Mouse (Mus musculus) adrenal gland (tissue): Measurements from ENCODE around the gene Ssr1.

Experiments used
- intact Hi-C: fragments of 180-260 bp; cut with DNase I; formaldehyde crosslinking; loops from one replicate; pipeline ENCODE4 v1.15.1; 2025
- long read RNA-seq, 2 experiments: library from polyadenylated mRNA; unstranded; transcript quantifications; one replicate each; pipeline ENCODE4 v2.0.0; 2020; ENCODE audit warnings: borderline replicate concordance in 1 of 2; ENCODE audit not compliant: insufficient replicate concordance in 1 of 2

Gene Ssr1
- long read RNA-seq, experiment 1, full-length matches to known transcripts: 53 of 127 reads
- long read RNA-seq, experiment 1, partial matches to known transcripts: 4 of 127 reads
- long read RNA-seq, experiment 1, other reads (novel, unspliced or antisense): 70 of 127 reads
- long read RNA-seq, experiment 2, full-length matches to known transcripts: 50 of 90 reads
- long read RNA-seq, experiment 2, partial matches to known transcripts: 2 of 90 reads
- long read RNA-seq, experiment 2, other reads (novel, unspliced or antisense): 38 of 90 reads

DNA sequence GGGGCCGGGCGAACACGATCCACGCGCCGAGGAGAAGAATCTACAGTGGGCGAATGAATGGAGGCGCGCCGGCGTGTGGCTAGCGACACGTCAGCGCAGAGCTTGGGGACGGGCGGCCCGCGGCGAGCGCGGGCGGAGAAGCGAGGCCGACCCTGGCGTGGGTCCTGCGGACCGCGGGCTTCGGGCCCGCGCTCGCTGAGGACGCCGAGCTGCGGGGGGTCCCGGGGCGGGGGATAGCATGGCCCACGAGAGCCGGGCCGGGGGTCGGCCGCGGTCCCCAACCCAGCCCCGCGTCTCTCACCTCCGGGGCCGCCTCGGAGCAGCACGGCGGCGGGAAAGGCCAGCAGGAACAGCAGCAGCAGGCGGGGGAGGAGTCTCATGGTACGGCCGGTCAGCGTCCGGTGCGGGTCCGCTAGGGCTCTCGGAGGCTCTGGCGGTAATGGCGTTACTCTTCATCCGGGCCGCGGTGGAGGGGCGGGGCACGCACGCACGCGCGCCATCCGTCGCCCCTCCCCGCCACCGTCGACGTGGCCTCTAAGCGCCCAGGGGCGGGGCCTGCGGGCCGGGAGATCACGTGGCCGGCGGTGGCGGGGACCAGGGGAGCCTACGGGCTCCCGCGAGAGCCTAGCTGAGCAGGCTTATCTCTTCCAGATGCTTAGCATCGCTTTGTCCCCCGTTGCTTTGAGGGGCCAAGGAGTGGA is at the start of gene Ssr1:
Ssr1 (minus strand) TSS at position 514 of the 701 bp plus-strand sequence.
- intact Hi-C loops: loop anchor here (2.0 kb wide), 1 partner anchor 43 kb away; the partner anchor contains the start of genes Cage1 and Riok1

- intact Hi-C loops: loop anchor here (2.0 to 10.0 kb wide), 3 partner anchors 43 to 603 kb away; partner anchors contain the start of gene Ssr1
Measured at GRCm38 (mm10) chr13:38037811-38038210, 43.8 kb upstream of the Ssr1 start.

- intact Hi-C loops: loop anchor here (2.0 to 10.0 kb wide), 3 partner anchors 42 to 602 kb away; partner anchors contain the start of gene Ssr1
Measured at GRCm38 (mm10) chr13:38037044-38037687, 43.1 kb upstream of the Ssr1 start, which contains the start of gene Cage1. Cage1 (minus strand) TSS chr13:38037069.

GRCm38 (mm10) chr13:38036343-38037043 is 42.5 kb upstream of the Ssr1 start, which contains the start of gene Riok1:
Riok1 (plus strand) TSS chr13:38036995.
- intact Hi-C loops: loop anchor here (2.0 to 10.0 kb wide), 3 partner anchors 42 to 602 kb away; partner anchors contain the start of gene Ssr1

GRCm38 (mm10) chr13:38028407-38028806 is 34.4 kb upstream of the Ssr1 start:
- intact Hi-C loops: no loop called here

- intact Hi-C loops: no loop called here
Measured at GRCm38 (mm10) chr13:38027618-38028248, 33.7 kb upstream of the Ssr1 start.

DNA sequence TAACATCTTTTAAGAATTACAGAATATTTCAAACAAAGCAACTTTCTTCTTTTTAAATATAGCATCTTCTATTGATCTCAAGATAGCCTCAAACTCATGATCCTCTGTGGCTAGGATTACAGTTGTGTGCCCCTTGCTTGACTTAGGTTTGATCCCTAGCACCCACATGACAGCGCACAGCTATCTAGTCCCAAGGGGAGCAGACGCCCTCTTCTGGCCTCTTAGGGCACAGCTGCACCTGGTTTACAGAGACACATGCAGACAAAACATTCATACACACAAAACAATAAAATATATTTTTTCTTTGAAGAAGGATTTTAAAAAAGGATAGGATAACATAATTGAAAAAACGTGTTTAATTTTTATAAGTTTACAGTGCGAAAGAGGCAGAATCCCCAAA is 31.9 kb upstream of the Ssr1 start:
- intact Hi-C loops: no loop called here

DNA sequence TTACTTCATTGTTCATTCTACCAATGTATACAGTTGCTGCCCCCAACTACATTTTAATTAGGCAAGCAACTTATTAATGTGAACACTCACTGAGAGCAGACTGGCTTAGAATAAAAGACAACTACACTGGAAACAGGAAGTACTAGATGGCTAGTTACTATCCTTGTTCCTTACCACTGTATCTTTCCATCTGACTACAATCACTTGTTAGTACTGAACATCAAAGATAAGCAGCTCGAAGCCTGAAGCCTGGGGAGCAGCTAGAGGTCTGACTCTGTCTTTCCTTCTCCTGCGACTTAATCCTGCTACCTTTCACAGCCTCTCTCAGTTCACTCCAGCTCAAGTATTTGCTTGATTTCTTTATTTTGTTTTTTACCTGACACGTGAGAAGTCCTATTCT is 24.8 kb upstream of the Ssr1 start:
- intact Hi-C loops: no loop called here

DNA sequence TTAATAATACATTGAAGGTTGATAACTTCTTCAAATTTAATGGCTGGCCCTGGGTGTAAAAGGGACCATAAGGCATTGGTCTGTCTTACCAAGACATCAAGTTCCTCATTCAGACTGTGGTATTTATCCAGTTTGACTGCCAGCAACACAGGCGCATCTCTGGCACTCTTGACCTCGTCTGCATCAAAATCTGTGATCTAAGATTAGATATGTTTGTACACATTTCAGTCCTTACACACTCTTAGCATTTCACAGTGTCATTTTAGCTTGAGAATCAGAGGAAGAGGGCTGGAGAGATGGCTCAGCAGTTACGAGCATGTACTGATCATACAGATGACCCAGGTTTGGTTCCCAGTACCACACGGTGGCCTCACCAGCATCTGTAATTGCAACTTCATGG is 21.6 kb upstream of the Ssr1 start:
- intact Hi-C loops: no loop called here

GRCm38 (mm10) chr13:38012436-38012835 is 18.4 kb upstream of the Ssr1 start:
- intact Hi-C loops: no loop called here

- intact Hi-C loops: no loop called here
Measured at GRCm38 (mm10) chr13:38010444-38010910, 16.5 kb upstream of the Ssr1 start.

DNA sequence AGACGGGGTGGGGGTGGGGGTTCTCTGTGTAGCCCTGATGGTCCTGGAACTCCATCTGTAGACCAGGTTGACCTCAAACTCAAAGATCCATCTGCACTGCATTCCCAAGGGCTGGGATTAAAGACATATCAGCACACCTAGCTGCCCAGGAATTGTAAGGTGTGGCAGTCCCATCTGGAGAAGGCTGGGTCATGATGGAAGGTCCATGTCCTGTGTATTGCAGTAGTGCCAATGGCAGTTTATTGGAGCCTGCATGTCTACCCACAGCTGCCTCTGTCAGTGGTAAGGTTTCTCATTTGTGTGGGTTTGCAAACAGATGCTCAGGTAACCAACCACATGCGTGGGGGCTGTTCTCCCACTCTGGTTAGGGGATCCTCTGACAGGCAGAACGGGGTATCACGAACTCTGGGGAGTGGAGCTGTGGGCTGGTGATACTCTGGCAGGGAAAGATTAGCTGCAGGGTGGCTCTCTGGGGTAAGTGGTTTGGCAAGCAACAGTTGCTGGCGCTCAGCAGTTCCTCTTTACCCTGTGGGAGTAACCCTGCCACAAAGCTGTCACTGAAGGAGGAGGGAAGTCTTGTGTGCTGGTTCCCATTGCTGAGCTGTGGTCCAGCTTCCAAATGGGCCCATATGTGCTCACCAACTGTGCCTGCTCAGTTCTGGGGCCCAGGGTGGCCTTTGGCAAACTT is 15.8 kb upstream of the Ssr1 start:
- intact Hi-C loops: no loop called here

DNA sequence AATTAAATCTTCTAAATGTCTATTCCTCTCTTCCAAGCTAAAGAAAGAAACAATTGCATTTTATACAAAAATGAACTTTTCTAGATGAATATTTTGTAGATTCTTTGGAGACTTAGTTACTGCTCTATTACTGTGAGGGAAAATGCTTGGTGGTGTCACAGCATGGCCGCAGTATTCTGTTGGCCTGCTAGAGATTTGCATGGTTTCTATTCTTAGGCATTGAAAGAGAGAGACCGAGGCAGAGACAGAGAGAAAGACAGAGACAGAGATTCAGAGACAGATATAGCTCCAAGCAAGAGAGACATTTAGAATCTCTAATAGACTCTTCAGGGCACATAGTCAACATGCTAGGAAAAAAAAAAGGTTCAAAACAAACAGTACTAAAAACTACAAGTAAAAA is 14.0 kb upstream of the Ssr1 start:
- intact Hi-C loops: no loop called here

DNA sequence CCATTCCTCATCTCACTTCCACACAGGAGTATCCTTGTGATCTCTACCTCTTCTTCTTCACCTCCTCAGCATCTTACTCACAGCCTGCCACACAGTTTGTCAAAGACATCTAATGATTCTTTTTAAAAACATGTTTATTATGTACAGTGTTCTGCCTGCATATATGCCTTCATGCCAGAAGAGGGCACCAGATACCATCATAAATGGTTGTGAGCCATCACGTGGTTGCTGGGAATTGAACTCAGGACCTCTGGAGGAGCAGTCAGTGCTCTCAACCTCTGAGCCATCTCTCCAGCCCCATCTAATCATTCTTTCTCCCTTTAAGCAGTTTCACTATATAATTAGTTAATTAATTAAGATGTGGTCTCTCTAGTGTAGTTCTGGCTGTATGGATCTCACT is 8.4 kb upstream of the Ssr1 start:
- intact Hi-C loops: no loop called here

DNA sequence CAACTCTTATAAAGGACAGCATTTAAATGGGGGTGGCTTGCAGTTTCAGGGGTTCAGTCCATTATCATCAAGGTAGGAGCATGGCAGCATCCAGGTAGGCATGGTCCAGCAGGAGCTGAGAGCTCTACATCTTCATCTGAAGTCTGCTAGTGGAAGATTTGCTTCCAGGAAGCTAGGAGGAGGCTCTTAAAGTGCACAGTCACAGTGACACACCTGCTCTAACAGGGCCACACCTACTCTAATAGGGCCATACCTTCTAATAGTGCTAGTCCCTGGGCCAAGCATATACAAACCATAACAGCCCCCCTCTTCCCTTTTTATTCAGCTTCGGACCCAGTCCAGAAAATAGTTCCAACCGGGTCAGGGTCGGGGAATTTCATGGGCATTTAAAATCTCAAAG is 5.7 kb upstream of the Ssr1 start:
- intact Hi-C loops: no loop called here

GRCm38 (mm10) chr13:37994405-37994749 is 360 bp upstream of the Ssr1 start:
- intact Hi-C loops: loop anchor here (2.0 kb wide), 1 partner anchor 42 kb away; the partner anchor contains the start of genes Cage1 and Riok1

DNA sequence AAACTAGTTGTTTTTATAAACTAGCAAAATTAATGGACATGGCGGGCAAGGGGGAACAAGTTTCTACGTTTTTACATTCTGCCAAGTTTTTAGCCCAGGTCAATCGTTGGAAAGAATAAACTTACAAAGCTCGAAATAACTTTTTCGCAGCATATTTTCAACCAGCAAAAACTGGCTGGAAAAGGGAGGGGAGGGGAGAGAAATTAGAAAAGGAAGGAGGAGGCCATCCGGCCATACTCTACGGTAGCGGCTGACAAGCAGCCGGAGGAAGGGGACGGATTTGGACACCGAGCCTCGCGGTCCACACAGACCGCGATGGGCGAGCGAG is 677 bp downstream of the Ssr1 start:
- intact Hi-C loops: no loop called here

DNA sequence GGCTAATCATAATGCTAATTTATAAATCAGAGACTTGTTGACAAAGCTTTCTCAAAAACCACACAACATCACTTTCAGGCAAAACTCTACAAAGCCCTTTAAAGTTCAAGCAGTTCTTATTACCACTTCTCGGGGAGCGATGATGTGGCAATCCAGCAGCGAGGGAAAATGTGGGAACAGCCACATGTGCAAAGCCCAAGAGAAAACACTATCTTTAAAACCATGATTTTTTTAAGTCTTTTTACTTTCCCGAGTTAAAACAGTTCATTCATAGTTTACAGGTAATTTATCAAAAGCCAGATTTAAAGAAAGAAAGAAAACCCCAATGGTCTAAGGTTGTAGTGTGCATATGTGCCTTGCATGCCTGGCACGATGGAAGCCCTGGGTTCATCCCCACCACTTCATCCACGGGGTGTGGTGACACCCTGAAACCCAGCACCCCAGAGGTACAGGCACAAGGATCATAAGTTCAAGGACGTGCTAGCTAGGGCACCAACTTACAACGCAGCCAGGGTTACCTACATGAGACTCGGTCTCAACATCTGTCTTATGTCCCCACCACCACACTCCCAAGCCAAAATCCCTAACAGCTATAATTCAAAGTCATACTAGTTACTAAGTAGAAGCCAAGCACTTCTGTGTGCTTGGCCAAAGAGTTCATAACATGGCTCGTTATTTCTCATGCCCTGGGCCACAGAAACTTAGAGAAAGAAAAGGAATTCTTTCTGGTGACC is 1.2 kb downstream of the Ssr1 start:
- intact Hi-C loops: no loop called here

- intact Hi-C loops: loop anchor here (10.0 kb wide), 1 partner anchor 225 kb away; no protein-coding TSS in a partner anchor
Measured at GRCm38 (mm10) chr13:37989701-37990100, 4.3 kb downstream of the Ssr1 start.
